Mouse (Mus musculus) forebrain, embryonic 15.5 days (tissue): Measurements from ENCODE around the gene Sectm1b. TPM values are rescaled to one million over a fixed set of nuclear protein-coding genes. Genes with fewer than 3 reads are reported as not detected.
"Not testable (repeated sequence)": the region's sequence is repeated elsewhere in the genome, so short reads cannot be mapped to it uniquely, and the experiment has no call there.

ENCODE experiments used
- ATAC-seq: fragments of 200-750 bp; cut with Nextera tagmentation; replicated peaks from 2 replicates; pipeline ENCODE4 v1.8.0; 2017; ENCODE audit warnings: mild to moderate bottlenecking, moderate TSS enrichment, moderate library complexity
- H3K27ac ChIP-seq: fragments of 300-500 bp; sonication (generic); replicated peaks from 2 replicates; pipeline ENCODE4 v1.5.1; 2015; ENCODE audit warnings: mild to moderate bottlenecking, inconsistent platforms
- H3K27me3 ChIP-seq: fragments of 300-500 bp; sonication (generic); 2 replicates; pipeline ENCODE4 v1.6.1; 2015; ENCODE audit warnings: inconsistent platforms
- H3K36me3 ChIP-seq: fragments of 300-500 bp; sonication (generic); 2 replicates; pipeline ENCODE4 v1.6.1; 2015; ENCODE audit warnings: mild to moderate bottlenecking, inconsistent platforms
- H3K4me1 ChIP-seq: fragments of 300-500 bp; sonication (generic); 2 replicates; pipeline ENCODE4 v1.6.1; 2015; ENCODE audit warnings: inconsistent platforms
- H3K4me2 ChIP-seq: fragments of 300-500 bp; sonication (generic); replicated peaks from 2 replicates; pipeline ENCODE4 v1.6.1; 2015; ENCODE audit warnings: mild to moderate bottlenecking, inconsistent platforms
- H3K4me3 ChIP-seq: fragments of 300-500 bp; sonication (generic); 2 replicates; pipeline ENCODE4 v1.5.1; 2015; ENCODE audit warnings: mild to moderate bottlenecking, inconsistent platforms
- H3K9ac ChIP-seq: fragments of 300-500 bp; sonication (generic); replicated peaks from 2 replicates; pipeline ENCODE4 v1.6.1; 2015; ENCODE audit warnings: mild to moderate bottlenecking, inconsistent platforms
- H3K9me3 ChIP-seq: fragments of 300-500 bp; sonication (generic); 2 replicates; pipeline ENCODE4 v1.6.1; 2016; ENCODE audit warnings: inconsistent platforms
- WGBS: fragments of 180-500 bp; shearing (Covaris S2); methylation state at CpG from one replicate; pipeline ENCODE4 v1.1.7; 2015; ENCODE audit warnings: mixed read lengths; 5-methylcytosine and 5-hydroxymethylcytosine counted together
- polyA plus RNA-seq: library from polyadenylated mRNA; unstranded; fragments of >200 nt; fragmentation: Nextera tagmentation; extraction: Ambion mirVana; gene quantifications from 2 replicates; pipeline ENCODE4 v1.2.1, GENCODE M21; 2015

Gene Sectm1b
- polyA plus RNA-seq: not detected in 2 replicates

DNA sequence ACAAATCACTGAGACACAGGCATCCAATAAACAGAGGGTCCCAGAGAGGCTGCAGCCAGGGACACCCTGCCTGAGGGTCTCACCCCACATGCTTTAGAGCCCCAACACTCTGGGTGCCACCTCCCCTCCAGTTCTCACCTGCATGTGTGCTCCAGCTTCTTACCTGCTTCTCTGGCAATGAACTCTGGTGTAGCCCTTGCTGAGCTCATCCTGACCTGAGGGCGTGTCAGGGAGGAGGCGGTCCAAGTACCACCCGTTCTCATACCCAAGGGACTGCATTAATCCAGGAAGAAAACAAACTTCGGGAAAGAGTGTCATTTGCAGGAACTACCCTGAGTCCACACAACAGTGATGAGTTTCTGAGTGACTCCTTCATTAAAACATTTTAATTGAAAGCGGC lies at the start of gene Sectm1b:
Gene Sectm1b (minus strand): TSS at position 191 of the 400 bp plus-strand sequence.
- Histone ChIP-seq H3K27ac (no peak within 1 kb of the TSS), H3K27me3 (no peaks in the 10 kb centered on the region), H3K36me3 (no peaks in the 10 kb centered on the region), H3K9me3 (no peaks in the 10 kb centered on the region), H3K4me3 (no peak within 1 kb of the TSS), H3K9ac (no peak within 1 kb of the TSS), H3K4me1 (no peaks in the 10 kb centered on the region), H3K4me2 (no peak within 1 kb of the TSS)
- WGBS: 86% methylated on average over 5 of the region's 5 CpGs
- ATAC-seq: no peak

DNA sequence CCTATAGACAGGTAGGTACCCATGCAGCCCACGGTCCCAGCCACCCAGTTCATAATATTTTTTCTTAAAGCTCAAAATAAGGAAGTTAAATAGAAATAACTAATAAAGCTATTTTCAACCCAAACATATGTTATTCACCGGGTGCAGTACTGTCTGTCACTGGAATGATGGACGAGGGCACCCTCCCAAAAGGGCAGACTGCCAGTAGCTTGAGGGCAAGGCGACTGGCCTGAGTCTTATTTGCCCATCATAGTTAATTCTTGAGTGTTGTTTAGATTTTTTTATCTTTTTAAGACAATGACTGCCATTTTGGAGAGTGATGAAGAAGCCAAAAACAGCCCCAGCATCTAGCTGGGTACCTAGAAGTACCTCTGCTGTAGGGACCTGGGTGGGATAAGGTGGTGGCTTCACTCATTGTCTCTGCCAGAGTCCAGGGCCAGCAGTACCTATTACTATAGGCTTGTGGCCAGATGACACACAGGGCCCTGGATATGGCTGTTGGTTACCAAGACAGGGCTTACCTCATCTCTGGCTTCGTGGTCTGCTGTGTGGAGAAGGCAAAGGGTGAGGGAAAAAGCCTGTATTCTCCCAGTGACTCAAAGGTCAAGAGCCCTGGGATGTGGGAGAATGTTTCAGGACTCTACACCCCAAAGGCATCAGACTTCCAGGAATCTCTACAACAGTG lies 48.9 kb upstream of the Sectm1b start:
- H3K9me3 ChIP-seq: no peaks in the 10 kb centered on the region
- H3K27me3 ChIP-seq: no peaks in the 10 kb centered on the region
- no peak overlapping the region for H3K27ac ChIP-seq
- ATAC-seq: no peak
- no peaks in the 10 kb centered on the region for H3K36me3 ChIP-seq
- 62% methylated on average over 5 of the region's 5 CpGs for WGBS
- no peak overlapping the region for H3K4me3 ChIP-seq
- no peak overlapping the region for H3K4me2 ChIP-seq
- H3K9ac ChIP-seq: no peak overlapping the region
- H3K4me1 ChIP-seq: peaks cover 2% of the 10 kb centered on the region; the same call in 1 of the 2 replicates

DNA sequence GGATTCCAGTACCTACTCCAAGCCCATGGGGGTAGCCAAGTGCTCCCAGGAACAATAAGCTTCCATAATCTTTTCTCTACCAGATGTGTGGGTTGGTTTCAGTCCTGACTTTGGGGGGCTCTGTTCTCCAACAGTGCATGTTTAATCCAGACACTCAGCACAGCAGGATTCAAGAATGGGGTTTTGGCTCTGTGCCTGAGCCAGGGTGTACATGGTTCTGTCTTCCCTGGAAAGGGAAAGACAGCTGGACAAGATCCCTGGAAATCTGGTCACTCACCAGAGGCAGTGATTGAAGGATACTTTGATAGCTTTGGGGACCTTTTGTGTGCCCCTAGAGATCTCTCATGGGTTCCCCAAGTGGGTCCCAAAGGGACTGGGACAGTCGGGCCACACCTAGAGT lies 48.2 kb upstream of the Sectm1b start:
- Histone ChIP-seq H3K4me2 (no peak overlapping the region), H3K9me3 (no peaks in the 10 kb centered on the region), H3K27me3 (no peaks in the 10 kb centered on the region), H3K27ac (no peak overlapping the region), H3K4me3 (no peak overlapping the region), H3K9ac (no peak overlapping the region), H3K36me3 (no peaks in the 10 kb centered on the region), H3K4me1 (peaks cover 2% of the 10 kb centered on the region; the same call in 1 of the 2 replicates)
- no peak for ATAC-seq
- 67% methylated on average over 1 of the region's 1 CpGs for WGBS

DNA sequence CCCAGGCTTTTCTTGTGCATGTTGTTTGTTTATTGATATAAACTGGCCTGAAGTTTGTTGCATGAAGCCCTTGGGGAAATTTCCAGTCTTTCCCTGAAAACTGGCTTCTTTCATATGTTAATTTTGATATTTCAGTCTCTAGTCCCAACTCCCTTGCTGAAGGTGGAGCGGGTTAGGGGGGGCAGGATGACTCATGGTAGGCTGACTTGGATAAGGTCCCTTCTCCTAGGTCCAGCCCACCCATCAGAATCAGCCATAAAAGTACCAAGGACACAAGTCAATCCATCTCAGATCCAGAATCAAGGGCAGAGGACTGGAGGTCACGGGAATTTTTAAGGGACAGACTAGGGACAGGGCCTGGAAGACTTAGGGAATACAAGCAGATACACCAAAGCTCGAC lies 47.7 kb upstream of the Sectm1b start:
- no peak overlapping the region for H3K4me3 ChIP-seq
- no peaks in the 10 kb centered on the region for H3K27me3 ChIP-seq
- WGBS: 86% methylated on average over 3 of the region's 3 CpGs
- peaks cover 2% of the 10 kb centered on the region; the same call in 1 of the 2 replicates for H3K4me1 ChIP-seq
- no peak overlapping the region for H3K4me2 ChIP-seq
- H3K9ac ChIP-seq: no peak overlapping the region
- ATAC-seq: no peak
- H3K27ac ChIP-seq: no peak overlapping the region
- no peaks in the 10 kb centered on the region for H3K36me3 ChIP-seq
- H3K9me3 ChIP-seq: no peaks in the 10 kb centered on the region

GRCm38 (mm10) chr11:121109986-121110385 lies 46.6 kb upstream of the Sectm1b start:
- Histone ChIP-seq H3K27me3 (no peaks in the 10 kb centered on the region), H3K4me1 (peaks cover 2% of the 10 kb centered on the region; the same call in 1 of the 2 replicates), H3K27ac (no peak overlapping the region), H3K36me3 (no peaks in the 10 kb centered on the region), H3K9ac (no peak overlapping the region), H3K4me3 (no peak overlapping the region), H3K4me2 (no peak overlapping the region), H3K9me3 (no peaks in the 10 kb centered on the region)
- ATAC-seq: peak; percentile 80
- WGBS: 2% methylated on average over 2 of the region's 2 CpGs

GRCm38 (mm10) chr11:121108061-121108460 lies 44.7 kb upstream of the Sectm1b start:
- no peak for ATAC-seq
- no peaks in the 10 kb centered on the region for H3K27me3 ChIP-seq
- 69% methylated on average over 9 of the region's 9 CpGs for WGBS
- H3K27ac ChIP-seq: no peak overlapping the region
- H3K9ac ChIP-seq: no peak overlapping the region
- no peaks in the 10 kb centered on the region for H3K9me3 ChIP-seq
- H3K4me1 ChIP-seq: peaks cover 2% of the 10 kb centered on the region; the same call in 1 of the 2 replicates
- no peak overlapping the region for H3K4me3 ChIP-seq
- no peaks in the 10 kb centered on the region for H3K36me3 ChIP-seq
- H3K4me2 ChIP-seq: no peak overlapping the region

DNA sequence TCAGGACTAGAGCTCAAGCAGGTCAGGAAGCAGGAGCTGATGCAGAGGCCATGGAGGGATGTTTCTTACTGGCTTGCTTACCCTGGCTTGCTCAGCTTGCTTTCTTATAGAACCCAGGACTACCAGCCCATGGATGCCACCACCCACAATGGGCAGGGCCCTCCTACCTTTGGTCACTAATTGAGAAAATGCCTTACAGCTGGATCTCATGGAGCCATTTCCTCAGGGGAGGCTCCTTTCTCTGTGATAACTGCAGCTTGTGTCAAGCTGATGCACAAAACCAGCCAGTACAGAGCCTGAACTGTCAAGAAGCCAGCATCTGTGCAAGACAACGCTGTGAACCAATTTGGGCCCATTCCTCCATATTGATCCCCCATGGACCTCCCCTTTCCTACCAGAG lies 43.9 kb upstream of the Sectm1b start:
- H3K9me3 ChIP-seq, H3K9ac ChIP-seq, H3K4me3 ChIP-seq, H3K27ac ChIP-seq, H3K4me2 ChIP-seq, H3K4me1 ChIP-seq, ATAC-seq, H3K36me3 ChIP-seq, H3K27me3 ChIP-seq: not testable (repeated sequence)
- whole genome bisulfite sequencing: 88% methylated on average over 1 of the region's 1 CpGs

DNA sequence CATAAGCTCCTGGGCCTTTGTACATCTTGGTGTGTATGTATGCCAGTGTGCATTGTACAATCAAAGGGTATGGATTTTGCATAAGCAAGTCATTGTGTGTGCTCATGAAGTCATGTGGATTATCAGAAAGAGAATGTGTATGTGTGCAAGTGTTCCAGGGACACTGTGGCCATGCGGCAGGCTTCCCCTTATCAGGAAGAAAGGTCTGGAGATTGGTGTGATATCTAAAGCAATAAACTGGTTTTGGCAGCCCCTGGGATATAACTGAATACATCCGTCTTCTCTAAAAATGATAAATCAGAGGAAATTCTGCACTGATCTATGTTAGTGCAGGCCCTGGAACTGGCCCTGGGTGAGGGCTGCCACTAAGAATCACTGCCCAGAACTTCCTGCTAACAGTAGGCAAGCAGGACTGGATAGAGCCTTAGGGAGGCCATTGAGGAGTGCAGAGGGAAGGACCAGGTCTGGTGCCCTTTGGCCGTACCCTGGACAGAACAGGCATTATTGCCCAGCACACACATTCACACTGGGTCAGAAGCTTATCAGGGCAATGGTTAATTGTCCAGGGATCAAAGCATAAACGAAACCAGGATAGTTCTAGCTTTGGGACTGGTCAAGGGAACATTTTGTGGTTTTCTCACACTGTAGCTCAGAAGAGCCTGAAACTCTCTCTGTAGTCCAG lies 37.9 kb upstream of the Sectm1b start:
- no peak for ATAC-seq
- Histone ChIP-seq H3K27ac (no peak overlapping the region), H3K9ac (no peak overlapping the region), H3K36me3 (no peaks in the 10 kb centered on the region), H3K27me3 (no peaks in the 10 kb centered on the region), H3K4me1 (no peaks in the 10 kb centered on the region), H3K9me3 (no peaks in the 10 kb centered on the region), H3K4me3 (no peak overlapping the region), H3K4me2 (no peak overlapping the region)
- 93% methylated on average over 4 of the region's 4 CpGs for WGBS

- Histone ChIP-seq H3K27ac (no peak overlapping the region), H3K36me3 (no peaks in the 10 kb centered on the region), H3K27me3 (no peaks in the 10 kb centered on the region), H3K4me3 (no peak overlapping the region), H3K4me1 (no peaks in the 10 kb centered on the region), H3K9ac (no peak overlapping the region), H3K9me3 (no peaks in the 10 kb centered on the region), H3K4me2 (no peak overlapping the region)
- WGBS: 71% methylated on average over 7 of the region's 7 CpGs
- no peak for ATAC-seq
Observed at GRCm38 (mm10) chr11:121100692-121101091, 37.3 kb upstream of the Sectm1b start.

GRCm38 (mm10) chr11:121099762-121100161 lies 36.4 kb upstream of the Sectm1b start:
- no peak overlapping the region for H3K9ac ChIP-seq
- no peak overlapping the region for H3K4me2 ChIP-seq
- no peaks in the 10 kb centered on the region for H3K4me1 ChIP-seq
- no peaks in the 10 kb centered on the region for H3K36me3 ChIP-seq
- no peak overlapping the region for H3K4me3 ChIP-seq
- 76% methylated on average over 7 of the region's 7 CpGs for WGBS
- H3K27ac ChIP-seq: no peak overlapping the region
- H3K9me3 ChIP-seq: no peaks in the 10 kb centered on the region
- no peaks in the 10 kb centered on the region for H3K27me3 ChIP-seq
- ATAC-seq: no peak

DNA sequence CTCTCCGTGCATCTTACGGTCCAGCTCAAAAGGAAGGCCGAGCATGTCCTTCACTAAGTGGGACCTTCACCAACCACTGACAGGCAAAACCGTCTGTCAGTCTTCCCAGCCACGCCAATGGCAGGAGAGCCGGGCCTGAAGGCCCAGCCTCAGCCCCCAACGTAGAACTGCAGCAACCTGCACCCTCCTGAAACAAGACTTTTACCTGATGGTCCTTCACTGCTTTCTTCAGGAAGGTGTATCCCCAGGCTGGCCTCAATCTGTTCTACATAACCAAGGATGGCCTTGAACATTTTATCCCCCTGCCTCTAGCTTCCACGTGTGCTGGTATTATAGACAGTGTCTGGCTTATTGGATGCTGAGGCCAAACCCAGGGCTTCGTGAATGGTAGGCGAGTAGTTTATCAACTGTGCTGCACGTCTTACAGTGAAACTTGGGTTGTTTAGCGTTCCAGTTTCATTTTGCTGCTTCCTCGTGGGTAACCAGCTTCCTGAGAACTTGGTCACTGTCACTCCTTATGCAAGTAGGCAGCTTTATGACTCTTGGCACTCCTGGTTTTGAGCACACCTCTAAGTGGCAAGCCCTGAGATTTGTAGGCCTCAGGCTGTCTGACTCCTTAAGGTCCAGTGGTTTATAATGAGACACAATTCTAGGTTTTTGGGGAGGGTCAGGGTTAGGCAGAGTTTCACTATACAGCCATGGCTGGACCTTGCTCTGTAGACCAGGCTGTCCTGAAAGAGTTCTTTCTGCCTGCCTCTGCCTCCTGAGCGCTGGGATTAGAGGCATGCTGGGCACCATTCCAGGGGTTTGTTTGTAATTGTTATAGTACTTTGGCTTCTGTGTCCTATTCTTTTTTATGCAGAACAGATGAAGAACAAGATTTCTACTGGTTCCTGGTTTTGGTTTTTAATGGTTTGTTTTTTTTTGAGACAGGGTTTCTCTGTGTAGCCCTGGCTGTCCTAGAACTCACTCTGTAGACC lies 29.5 kb upstream of the Sectm1b start:
- H3K4me1 ChIP-seq: no peaks in the 10 kb centered on the region
- no peak overlapping the region for H3K4me3 ChIP-seq
- no peak overlapping the region for H3K27ac ChIP-seq
- no peaks in the 10 kb centered on the region for H3K36me3 ChIP-seq
- H3K27me3 ChIP-seq: no peaks in the 10 kb centered on the region
- ATAC-seq: no peak
- no peak overlapping the region for H3K4me2 ChIP-seq
- H3K9me3 ChIP-seq: no peaks in the 10 kb centered on the region
- 89% methylated on average over 14 of the region's 14 CpGs for WGBS
- no peak overlapping the region for H3K9ac ChIP-seq

DNA sequence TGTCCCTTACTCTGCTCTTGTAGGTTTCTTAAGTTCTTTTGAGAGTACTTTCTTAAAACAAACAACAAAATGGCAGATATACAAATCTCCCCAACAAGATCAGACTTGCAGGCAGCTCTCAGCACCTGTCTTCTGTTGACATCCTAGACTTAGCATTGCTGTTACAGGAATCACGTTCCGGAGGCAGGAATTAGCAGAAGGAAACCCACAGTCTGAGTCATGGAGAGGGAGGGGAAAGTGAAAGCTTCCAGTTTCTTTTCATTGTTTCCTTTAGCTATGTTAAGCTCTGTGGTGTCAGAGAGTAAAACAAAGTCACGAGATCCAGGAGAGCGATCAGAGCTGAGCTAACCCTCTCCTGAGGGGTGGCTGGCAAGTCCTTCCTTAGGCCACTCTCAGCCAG lies 27.6 kb upstream of the Sectm1b start:
- no peaks in the 10 kb centered on the region for H3K4me1 ChIP-seq
- no peak overlapping the region for H3K9ac ChIP-seq
- H3K27ac ChIP-seq: no peak overlapping the region
- H3K9me3 ChIP-seq: no peaks in the 10 kb centered on the region
- no peaks in the 10 kb centered on the region for H3K36me3 ChIP-seq
- no peaks in the 10 kb centered on the region for H3K27me3 ChIP-seq
- no peak for ATAC-seq
- 73% methylated on average over 4 of the region's 4 CpGs for WGBS
- H3K4me3 ChIP-seq: no peak overlapping the region
- no peak overlapping the region for H3K4me2 ChIP-seq
